Mouse (Mus musculus): ENCODE measurements around the gene Ccdc13. TPM values are rescaled to one million over a fixed set of nuclear protein-coding genes. Genes with fewer than 3 reads are reported as not detected.
A peak's percentile ranks its signal among the peaks of the same experiment; 100 is the strongest.

The Ccdc13 gene
- total RNA-seq (2014; fragmentation: Nextera tagmentation), result not detected in 2 replicates
- not detected in 2 replicates for total RNA-seq (2017)

DNA sequence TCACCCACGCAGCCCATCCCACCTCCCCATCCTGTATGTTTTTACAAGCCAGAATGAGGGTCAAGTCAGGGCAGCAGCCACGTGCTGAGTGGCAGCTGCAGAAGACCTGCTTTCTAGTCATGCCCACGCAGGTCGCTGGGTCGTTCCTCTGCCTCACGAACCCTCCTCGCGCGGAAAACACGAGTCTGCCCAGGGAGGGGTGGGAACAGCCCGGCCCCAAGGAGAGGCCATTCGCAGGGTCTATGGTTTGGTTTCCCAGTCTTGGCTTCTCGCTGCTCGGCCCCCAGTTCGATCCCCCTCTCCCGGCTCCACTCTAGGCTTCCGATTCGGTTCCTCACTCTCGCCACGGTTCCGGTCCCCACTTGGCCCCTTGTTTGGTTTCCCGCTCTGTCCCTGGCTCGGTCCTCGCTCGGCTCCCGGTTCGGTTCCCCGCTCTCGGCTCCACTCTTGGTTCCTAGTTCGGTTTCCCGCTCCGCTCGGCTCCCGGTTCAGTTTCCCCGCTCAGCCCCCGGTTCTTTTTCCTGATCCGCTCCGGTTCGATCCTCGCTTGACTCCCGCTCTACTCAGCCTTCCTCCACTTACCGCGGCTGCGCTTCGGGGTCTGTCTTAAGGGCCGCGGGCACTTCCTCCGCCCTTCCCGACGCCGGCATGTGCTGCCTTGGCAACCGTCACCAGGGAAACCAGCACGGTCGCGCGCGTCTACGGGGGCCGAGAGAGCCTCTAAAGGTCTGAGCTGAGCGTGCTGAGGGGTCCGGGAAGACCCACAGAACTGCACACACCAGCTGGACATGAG, at the start of gene Ccdc13:
Gene Ccdc13 (minus strand): TSS at position 633 of the 793 bp plus-strand sequence.
- peak; percentile 88 for ATAC-seq (replicated peaks; ENCODE audit: poor library complexity, severe bottlenecking)

DNA sequence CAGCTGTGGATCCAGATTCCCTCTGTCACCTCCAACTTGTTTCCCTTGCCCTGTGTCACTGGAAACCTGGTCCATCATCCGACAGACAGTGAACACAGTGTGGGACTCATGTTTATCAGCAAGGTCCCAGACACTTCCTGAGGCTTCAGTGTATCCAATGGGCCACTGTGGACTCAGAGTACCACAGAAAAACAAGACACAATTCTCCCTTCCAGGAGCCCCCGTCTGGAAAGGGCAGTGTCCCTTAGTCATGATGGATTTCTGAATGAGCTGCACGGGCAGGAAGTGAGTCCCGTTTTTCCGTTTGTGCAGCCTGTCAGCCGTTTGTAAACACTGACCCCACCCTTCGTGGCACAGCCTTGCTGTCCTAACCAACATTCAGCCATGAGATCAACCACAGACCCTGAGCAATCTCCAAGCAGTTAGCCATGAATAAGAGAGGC, 42.8 kb upstream of the Ccdc13 start:
- ATAC-seq (replicated peaks; ENCODE audit: poor library complexity, severe bottlenecking), result peak; percentile 83

DNA sequence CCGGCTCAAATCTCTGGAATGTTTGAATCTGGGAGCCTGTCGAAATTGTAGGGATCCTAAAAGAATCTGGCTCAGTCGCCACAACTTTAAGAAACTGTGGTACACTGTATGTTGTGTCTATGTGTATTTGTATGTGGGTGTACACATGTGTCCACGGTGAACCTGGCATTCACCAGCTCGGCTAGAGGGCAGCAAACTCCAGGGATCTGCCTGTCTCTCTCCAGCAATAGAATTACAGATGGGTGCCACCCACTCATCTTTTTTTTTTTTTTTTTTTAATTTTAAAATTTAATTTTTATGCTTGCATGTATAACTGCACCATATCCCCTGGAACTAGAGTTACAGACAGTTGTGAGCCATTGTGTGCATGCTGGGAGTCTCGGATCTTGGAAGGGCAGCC, 42.0 kb upstream of the Ccdc13 start:
- no peak for ATAC-seq (replicated peaks; ENCODE audit: poor library complexity, severe bottlenecking)

DNA sequence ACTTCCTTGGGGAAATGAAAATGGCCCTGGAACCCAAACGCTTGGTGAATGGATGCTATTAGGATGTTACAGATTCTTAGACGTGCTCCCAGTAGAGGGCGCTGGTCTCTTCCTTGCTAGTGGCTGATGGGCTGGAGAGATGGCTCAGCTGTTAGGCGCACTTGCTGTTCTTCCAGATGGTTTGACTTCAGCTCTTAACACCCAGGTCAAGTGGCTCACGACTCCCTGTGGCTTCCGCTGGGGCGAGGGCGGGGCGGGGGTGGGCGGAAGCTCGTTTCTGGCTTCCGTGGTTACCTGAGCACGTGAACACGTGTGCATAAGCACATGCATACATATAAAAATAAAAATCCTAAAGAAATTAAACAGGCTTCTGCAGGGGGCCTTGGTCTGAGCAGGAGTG, 41.6 kb upstream of the Ccdc13 start:
- ATAC-seq (replicated peaks; ENCODE audit: poor library complexity, severe bottlenecking), result peak; percentile 78

DNA sequence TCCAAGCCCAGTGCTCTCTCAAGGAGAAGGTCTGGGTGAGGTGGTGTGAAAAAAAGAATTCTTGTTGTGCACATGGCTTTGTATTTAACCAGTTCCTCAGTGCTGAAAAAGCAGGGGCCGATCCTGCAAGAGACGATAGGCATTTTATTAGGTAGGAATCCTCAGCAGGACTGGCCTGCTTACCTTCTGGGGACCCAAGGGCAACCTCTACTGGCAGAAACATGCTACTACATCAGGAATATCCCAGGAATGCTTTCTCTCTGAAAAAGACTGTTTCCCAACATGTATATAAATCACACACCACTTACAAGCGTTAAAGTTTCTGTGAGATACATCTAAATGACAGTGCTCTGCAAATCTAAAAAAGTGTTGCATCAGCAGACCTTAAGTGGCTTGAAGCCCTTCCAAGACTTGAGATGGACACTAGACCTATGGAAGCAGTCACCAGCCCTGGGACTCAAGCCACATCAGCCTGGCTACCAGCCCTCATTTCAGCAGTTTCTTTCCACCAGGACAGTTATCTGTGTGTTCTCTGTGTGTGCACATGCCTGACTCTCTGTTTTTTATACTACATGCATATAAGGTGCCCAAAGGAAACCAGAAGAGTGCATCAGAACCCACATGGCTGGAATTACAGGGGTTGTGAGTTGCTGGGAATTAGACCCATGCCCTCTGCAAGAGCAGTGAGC, 37.9 kb upstream of the Ccdc13 start:
- ATAC-seq (replicated peaks; ENCODE audit: poor library complexity, severe bottlenecking), result peak; percentile 46

DNA sequence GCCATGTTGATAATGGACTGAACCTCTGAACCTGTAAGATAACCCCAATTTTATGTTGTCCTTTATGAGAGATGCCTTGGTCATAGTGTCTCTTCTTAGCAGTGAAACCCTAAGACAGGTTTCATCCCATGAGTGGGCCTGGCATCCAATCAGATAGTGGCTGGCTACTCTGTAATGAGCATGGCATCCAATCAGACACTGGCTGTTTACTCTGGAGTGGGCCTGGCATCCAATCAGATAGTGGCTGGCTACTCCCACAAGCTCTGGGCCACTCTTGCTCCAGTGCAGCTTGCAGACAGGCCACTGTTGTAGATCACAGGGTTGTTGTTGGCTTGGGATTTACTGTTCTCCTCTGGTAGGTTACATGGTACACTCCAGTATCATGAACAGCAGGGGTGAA, 34.3 kb upstream of the Ccdc13 start:
- ATAC-seq (replicated peaks; ENCODE audit: poor library complexity, severe bottlenecking), result no peak

DNA sequence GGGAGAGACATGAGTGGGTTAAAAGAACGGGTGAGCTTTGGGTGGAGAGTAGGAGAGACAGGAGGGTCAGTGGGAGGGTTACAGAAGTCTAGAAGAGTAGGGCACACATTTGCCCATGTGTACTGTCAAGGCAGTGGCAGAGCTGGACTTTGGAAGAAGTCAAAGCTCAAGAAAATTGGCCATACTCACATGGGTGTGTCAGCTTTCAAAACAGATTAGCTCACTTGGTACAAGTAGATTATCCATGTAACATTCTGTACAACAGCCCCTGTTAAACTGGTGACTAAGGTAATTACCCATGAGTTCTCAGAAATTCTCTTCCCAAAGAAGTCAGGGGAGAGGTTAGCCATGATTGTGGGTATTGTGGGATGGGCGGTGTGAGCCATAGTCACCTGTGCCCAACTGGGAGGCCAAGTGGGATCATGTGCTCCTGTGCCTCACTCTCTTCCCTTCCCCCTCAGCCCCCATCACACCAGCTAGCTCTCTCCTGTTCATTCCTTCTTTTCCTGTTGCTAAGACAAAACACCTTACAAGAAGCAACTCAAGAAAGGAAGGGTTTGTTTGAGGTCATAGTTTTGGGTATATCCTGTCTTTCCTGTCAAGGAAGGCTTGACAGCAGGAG, 32.9 kb upstream of the Ccdc13 start:
- ATAC-seq (replicated peaks; ENCODE audit: poor library complexity, severe bottlenecking), result no peak

DNA sequence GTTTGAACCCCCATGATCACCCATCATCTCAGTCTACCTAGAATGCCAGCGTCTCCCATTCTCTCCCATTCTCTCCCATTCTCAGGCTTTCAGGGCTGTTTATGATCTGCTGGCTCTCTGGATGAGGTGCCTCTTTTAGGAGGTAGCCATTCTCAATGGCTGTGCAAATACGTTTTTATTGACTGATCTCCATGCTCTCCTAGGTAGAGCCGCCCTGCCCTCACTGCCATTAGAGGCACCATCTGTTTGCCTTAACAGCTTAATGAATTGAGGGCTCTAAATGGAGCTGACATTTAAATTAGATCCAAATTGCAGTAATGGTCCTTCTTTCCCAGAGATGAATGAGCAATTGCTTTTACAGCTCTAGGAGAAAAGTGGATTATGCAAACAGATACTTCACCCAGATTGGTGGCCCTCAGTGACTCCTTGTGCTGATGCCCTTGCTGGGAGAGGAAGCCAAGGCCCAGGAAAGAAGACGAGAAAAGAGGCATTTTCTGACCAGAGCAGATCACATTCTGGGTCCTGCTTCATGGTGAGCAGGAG, 30.8 kb upstream of the Ccdc13 start:
- ATAC-seq (replicated peaks; ENCODE audit: poor library complexity, severe bottlenecking), result no peak

DNA sequence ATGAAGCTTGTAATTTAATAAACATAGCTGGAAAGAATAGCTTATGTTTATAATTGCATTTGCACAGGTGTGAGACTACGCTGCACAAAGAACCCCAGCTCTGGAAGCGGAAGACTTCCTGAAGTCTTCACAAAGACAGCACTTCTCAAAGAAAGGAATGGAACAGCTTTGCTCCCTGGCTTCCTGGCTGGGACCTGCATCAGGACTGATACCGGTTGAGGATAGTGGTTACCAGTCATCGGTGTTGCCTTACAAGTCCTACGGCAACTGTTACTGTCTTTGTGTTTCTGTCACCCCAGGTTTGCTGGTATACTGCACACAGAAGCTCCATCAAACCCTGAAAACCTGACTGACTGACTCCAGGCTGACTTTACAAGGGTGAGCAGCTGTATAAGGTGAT, 30.2 kb upstream of the Ccdc13 start:
- no peak for ATAC-seq (replicated peaks; ENCODE audit: poor library complexity, severe bottlenecking)

DNA sequence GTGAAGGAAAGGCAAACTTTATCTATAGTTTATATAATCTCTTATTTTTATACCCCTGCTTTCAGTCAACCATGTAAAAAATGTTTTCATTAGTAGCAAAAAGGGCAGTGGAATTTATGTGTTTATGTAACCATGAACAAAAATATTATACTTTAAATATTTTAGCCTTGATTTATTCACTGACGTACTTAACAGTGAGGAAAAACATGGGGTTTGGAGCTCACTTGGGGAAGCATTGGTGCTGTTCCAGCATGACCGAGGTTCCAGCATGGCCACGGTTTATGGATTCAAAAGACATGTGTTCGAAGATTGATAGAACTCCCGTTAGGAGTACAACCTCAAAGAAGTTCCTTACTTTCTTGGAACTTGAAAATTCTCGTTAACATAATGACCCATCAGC, 29.0 kb upstream of the Ccdc13 start:
- ATAC-seq (replicated peaks; ENCODE audit: poor library complexity, severe bottlenecking), result no peak

DNA sequence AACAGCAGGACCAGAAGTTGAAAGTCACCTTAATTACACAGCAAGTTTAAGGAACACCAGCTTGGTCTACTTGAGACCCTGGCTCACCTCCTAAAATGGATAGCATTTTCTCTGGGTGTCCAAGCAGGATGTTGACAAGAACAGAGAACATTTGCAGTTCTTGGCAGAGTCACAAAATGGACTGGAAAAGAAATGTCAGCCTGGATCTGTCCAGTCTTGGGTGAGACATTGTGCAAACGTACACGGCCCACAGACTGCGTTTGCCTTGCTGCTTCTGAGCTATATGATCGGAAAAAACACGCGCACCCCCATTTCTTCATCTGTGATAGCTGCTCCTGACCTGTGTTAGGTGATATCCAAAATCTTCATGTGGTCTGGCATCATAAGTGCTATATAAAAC, 28.4 kb upstream of the Ccdc13 start:
- ATAC-seq (replicated peaks; ENCODE audit: poor library complexity, severe bottlenecking), result no peak

DNA sequence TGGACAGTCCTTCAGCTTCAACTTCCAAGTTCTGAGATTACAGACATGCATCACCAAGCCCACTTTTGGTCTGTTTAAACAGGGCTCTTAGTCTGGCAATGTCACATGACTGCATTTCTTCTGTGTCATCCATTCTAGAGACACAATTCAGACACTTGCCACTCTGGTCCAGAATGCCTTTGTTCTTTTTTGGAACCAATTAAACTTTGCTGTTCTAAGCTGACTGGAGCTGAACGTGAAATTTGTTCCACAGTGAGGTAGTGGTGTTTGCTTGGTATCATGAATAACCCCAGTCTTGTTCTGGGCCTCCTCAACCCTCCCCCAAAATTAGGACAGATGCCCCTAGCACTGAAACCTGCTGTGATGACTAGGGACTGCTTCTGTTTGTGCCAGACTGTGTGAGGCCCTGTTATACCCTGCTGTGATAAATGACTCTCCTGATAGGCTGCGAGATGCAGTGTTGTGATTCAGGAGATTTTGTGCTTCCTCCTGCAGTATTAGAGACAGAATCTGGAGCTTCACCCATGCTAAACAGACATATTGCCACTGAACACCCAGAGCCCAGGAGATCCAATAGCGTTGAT, 26.3 kb upstream of the Ccdc13 start:
- no peak for ATAC-seq (replicated peaks; ENCODE audit: poor library complexity, severe bottlenecking)

DNA sequence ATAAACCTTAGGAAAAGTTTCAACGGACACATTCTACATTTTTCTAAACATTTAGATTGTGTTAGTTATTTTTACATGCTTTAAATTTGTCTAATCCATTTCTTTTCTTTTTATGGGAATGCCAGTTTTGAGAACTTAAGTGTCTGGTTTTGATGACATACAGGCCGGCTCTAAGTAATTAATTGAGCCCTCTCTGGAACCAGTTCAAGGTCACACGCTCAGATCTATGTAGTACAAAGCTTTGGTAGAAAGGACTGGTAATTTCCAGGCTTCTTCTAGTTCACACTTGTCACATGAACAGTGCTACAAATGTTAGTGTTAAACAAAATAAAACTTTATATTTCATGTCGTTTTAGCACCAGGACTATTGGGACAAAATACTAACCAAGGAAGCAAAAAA, 25.6 kb upstream of the Ccdc13 start:
- ATAC-seq (replicated peaks; ENCODE audit: poor library complexity, severe bottlenecking), result no peak

DNA sequence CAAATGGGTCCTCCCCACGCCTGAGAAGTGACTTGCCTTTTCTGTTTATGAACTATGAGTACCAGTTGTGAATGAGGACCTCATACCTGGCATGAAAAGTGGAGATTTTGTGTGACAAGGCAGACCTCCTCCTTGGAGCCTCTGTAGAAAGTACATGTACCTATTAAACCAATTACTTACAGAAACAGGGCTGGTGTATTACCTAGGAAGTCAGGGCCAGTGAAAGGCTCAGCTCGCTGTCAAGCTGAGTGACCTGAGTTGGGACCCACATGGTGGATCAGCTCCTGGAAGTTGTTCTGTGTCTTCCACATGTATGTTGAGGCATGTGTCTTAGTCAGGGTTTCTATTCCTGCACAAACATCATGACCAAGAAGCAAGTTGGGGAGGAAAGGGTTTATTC, 21.7 kb upstream of the Ccdc13 start:
- no peak for ATAC-seq (replicated peaks; ENCODE audit: poor library complexity, severe bottlenecking)

DNA sequence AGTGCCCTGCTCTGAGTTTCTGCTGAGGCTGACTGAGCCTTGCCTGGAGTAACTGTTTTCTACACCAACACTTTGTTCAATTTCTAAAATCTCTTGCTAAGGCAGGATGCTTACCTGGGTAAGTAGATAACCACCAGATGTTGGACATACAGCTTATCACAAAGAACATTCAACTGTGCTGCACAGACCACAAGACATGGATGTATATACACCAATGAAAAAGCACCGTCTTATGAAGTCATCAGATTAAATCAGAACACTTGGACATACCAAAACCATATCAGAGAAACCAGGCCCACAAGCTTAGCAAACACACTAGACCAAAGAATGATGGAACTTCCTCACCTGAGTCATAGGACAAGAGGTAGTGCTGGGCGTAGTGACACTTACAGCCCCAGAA, 20.1 kb upstream of the Ccdc13 start:
- no peak for ATAC-seq (replicated peaks; ENCODE audit: poor library complexity, severe bottlenecking)

DNA sequence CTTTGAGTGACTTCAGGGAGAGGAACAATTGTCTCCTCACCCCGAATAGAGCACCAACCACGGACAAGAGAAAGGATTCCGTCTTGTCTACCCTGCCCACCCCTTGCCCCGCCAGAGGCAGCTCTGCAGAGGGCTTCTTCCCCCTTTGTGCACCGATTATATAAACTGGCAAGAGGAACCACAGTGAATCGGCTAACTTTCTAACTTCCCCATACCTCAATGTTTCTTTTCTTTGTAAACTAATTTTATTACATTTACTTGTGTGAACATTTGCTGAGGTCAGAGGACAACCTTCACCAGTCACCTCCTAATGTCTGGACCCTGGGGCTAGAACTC, 18.9 kb upstream of the Ccdc13 start, which contains the start of gene Higd1a:
Gene Higd1a (minus strand): TSS at position 210 of the 336 bp plus-strand sequence.
- no peak for ATAC-seq (replicated peaks; ENCODE audit: poor library complexity, severe bottlenecking)

DNA sequence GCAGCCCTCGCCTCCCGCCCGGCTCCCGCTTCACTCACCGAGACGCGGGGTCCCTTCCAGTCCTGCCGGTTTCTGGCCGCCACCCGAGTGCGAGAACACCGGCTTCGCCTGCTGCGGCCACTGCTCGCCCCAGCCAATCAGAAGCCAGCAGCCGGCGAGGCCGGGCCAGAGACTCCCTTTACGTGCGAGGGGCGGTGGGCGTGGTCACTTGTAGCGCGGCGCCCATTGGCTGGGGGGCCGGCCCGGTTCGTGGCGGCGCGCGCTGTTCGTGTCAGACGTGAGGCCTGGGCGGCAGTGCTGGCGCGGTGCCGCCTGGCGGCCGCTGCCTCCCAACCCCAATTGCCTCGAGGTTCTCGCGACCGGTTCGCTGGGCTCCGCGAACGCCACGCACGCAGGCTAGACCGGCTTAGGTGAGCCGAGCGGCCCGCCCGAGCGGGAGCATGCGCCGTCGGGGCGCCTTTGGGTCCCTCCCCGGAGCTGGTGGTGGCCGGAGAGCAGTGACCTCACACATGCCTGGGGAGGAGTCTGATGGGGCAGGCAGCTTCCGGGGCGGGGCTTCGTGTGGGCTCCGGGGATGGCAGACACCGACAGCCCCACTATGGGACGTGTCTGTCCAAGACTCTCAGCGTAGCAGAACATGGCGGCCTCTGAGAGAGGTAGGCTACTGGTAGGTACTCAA, 18.4 kb upstream of the Ccdc13 start:
- peak; percentile 90 for ATAC-seq (replicated peaks; ENCODE audit: poor library complexity, severe bottlenecking)

DNA sequence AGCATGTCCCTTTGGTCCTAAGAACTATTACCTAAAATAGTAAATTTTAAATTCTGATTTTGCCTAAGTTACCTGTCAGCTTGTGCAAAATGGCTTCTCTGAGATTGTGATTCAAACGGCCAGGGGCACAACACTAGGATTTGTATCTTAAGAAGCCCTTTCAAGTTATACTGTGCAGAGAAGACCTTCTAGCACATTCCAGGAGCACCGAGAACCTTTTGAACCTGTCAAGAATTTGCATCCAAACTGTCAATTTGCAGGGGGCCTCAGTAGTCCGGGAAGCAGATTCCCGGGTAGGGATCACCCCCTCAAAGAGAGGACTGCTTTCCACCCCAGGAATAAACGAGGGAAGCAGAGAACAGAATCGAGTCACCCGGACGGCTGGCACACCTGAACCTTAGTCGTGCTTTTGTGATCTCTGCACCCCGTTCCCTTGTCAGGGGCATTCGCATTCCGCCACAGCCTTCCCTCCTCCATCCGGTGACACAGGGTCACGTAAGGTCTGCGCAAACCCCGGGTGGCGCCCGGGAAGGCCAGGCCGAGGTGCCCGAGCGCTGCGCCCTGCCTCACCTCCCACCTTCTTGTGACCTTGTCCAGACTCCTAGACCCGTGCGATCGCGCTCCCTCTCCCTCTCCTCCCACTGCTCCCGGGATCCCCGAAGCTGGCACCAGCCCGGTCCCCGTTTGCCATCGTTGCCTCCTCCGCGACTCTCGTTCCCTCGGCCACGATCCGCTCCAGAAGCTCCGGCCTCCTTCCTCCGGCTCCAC, 17.6 kb upstream of the Ccdc13 start:
- ATAC-seq (replicated peaks; ENCODE audit: poor library complexity, severe bottlenecking), result peak; percentile 23

DNA sequence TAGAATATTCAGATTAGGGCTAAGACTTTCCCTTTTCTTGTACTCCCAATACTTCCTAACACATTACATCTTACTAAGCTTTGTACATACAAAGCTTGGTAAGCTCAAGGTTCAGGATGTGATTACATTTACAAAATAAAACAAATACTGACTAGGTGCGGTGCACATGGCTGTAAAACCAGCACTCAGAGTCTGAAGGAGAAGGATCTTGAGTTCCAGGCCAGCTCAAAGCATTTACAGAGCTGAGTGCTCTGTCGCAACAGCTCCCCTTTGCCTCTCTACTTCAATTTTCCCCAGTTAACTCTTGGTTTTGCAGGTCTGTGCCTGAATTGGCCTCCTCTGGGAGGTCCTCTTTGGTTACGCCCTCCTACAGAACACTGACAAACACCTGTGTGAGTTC, 15.0 kb upstream of the Ccdc13 start:
- no peak for ATAC-seq (replicated peaks; ENCODE audit: poor library complexity, severe bottlenecking)
